Mouse (Mus musculus) mature B cell (primary cell): ENCODE data around the gene Igdcc4.

Experiments used
- in situ Hi-C: fragments of 300-500 bp; cut with MboI; formaldehyde crosslinking; loops from 2 replicates; pipeline ENCODE4 v1.14.3; 2019

The Igdcc4 gene

GRCm38 (mm10) chr9:65154692-65155455 lies 53.6 kb downstream of the Igdcc4 start:
- in situ Hi-C loops: no loop called here

- in situ Hi-C loops: no loop called here
Measured at GRCm38 (mm10) chr9:65156604-65157003, 55.3 kb downstream of the Igdcc4 start.

- in situ Hi-C loops: no loop called here
Measured at GRCm38 (mm10) chr9:65157631-65158030, 56.3 kb downstream of the Igdcc4 start.

- in situ Hi-C loops: no loop called here
Measured at GRCm38 (mm10) chr9:65161188-65161587, 59.9 kb downstream of the Igdcc4 start.

GRCm38 (mm10) chr9:65161881-65162280 lies 60.6 kb downstream of the Igdcc4 start:
- in situ Hi-C loops: no loop called here

GRCm38 (mm10) chr9:65162711-65163639 lies 61.7 kb downstream of the Igdcc4 start:
- in situ Hi-C loops: no loop called here

- in situ Hi-C loops: no loop called here
Measured at GRCm38 (mm10) chr9:65164870-65165269, 63.6 kb downstream of the Igdcc4 start.

GRCm38 (mm10) chr9:65166386-65166785 lies 65.1 kb downstream of the Igdcc4 start:
- in situ Hi-C loops: no loop called here

- in situ Hi-C loops: no loop called here
Measured at GRCm38 (mm10) chr9:65168534-65168933, 67.2 kb downstream of the Igdcc4 start.

GRCm38 (mm10) chr9:65168952-65169351 lies 67.7 kb downstream of the Igdcc4 start:
- in situ Hi-C loops: no loop called here

- in situ Hi-C loops: no loop called here
Measured at GRCm38 (mm10) chr9:65172654-65173053, 71.4 kb downstream of the Igdcc4 start.

GRCm38 (mm10) chr9:65175234-65175938 lies 74.1 kb downstream of the Igdcc4 start:
- in situ Hi-C loops: loop anchor here (5.0 kb wide), 1 partner anchor 38 kb away; no protein-coding TSS in a partner anchor

GRCm38 (mm10) chr9:65175939-65176871 lies 74.9 kb downstream of the Igdcc4 start:
- in situ Hi-C loops: loop anchor here (5.0 kb wide), 1 partner anchor 39 kb away; no protein-coding TSS in a partner anchor

- in situ Hi-C loops: loop anchor here (5.0 kb wide), 1 partner anchor 40 kb away; no protein-coding TSS in a partner anchor
Measured at GRCm38 (mm10) chr9:65177497-65177896, 76.2 kb downstream of the Igdcc4 start.

GRCm38 (mm10) chr9:65177912-65178311 lies 76.6 kb downstream of the Igdcc4 start:
- in situ Hi-C loops: loop anchor here (5.0 kb wide), 1 partner anchor 41 kb away; no protein-coding TSS in a partner anchor

- in situ Hi-C loops: loop anchor here (5.0 kb wide), 1 partner anchor 41 kb away; no protein-coding TSS in a partner anchor
Measured at GRCm38 (mm10) chr9:65178336-65179213, 77.3 kb downstream of the Igdcc4 start.

GRCm38 (mm10) chr9:65179817-65180624 lies 78.7 kb downstream of the Igdcc4 start:
- in situ Hi-C loops: loop anchor here (5.0 kb wide), 1 partner anchor 43 kb away; no protein-coding TSS in a partner anchor
